Mouse (Mus musculus) cerebellum, postnatal 4 days (tissue): ENCODE measurements around the gene 3425401B19Rik.

ENCODE experiments used
- DNase-seq, 2 experiments: peaks; one replicate each; pipeline ENCODE4 v3.0.0; 2022; ENCODE audit warnings: low spot score in 2 of 2, mixed read lengths in 1 of 2

Gene 3425401B19Rik

GRCm38 (mm10) chr14:32663099-32663498, 22.0 kb downstream of the 3425401B19Rik start:
- no peak for DNase-seq

GRCm38 (mm10) chr14:32659781-32660180, 25.3 kb downstream of the 3425401B19Rik start:
- no peak for DNase-seq

GRCm38 (mm10) chr14:32638485-32638884, 46.6 kb downstream of the 3425401B19Rik start:
- DNase-seq = no peak

DNA sequence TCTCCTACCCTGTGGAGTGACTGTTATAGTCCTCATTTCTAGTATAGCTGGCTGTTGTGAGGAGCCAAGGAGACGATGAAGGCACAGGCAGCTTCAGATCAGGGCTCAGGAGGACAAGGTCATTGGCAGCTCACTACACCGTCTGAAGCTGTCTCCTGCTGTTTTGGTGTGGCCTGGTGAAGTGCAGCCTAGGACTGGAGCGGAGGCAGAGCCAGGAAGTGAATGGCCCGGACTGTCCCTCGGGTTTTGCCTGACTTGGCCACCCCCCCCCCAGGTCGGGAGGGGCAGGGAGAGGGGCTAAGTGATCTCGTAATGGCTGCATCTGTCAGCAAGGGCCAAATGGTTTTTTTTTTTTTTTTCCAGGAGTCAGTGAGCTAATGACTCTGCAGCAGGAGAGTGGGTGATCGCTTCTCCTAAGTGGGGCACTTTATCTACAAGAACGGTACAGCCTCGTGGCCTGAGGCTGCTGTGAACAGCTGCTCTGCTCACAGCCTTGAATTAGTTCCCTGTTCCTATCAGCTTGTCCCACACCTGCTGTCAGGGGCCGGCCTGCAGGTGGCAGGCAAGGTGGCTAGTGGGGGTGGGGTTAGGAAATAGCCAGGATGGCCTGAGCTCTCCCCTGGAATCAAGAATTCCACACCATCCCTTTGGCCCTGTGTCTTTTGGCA, 50.9 kb downstream of the 3425401B19Rik start:
- no peak for DNase-seq

DNA sequence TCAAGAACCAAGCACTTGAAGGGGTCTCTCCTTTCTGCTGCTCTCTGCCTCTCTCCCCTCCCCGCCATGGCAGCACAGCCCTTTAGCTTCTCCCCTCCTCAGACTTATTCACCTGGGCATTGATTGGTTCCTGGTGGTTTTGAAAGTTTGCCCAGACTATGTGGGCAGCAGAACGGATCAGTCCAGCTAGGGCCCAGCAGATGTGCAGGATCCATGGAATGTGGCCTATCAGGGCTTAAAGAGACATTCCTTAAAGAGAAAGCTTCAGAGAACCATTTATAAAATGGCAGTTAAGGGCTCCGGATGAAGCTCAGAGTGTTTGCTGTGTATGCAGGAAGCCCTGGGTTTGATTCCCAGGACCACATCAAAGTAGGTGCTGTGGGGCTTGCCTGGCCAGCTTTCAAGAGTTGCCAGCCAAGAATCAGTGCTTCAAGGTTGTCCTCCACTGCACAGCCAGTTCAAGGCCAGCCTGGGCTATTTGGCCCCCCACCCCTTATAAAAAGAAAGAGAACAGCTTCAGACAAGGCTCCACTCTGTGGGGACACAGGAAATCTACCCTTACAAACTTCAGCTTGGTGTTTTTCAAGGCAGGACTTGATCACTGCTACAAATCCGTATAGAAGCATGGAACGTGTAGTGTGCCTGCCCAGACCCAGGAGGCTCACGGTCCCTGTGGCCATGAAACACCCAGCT, 52.0 kb downstream of the 3425401B19Rik start:
- no peak for DNase-seq

DNA sequence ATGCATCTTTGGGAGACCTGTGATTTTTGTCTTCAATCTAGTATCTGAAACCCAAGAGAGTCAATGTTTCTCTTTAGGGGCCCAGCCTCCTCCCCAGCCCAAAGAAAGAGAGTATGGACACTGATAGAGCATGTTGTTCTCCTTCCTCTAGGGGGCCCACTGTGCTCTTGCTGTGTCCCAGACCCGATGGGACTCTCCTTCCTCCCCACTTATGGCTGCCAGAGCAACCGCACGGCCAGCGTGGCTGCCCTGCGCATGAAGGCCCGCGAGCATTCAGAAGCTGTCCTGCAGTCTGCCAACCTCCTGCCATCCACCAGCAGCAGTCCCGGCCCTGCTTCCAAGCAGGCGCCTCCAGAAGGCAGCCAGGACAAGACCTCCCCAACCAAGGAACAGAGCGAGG, 56.5 kb downstream of the 3425401B19Rik start:
- no peak for DNase-seq

DNA sequence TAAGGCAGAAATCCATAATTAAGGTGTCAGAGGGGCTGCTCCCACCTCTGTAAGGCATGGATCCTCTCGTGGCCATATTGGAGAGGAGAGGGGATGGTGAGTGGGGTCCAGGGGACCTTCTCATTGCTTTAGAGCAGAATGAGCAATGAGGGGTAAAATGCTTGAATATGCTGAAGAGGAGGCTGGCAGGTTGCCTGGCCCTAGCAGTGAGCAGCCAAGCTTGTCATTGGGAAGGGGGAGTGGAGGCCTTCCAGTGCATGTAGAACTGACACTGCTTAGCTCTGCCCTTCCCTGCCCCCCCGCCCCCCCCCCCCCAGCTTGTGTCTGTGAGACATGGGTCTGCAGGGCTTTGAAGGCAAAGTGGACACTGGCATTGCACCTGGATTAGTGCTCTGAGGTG, 57.8 kb downstream of the 3425401B19Rik start:
- DNase-seq = peak in 1 of 2 experiments; percentile 39

- no peak for DNase-seq
These were observed 60.3 kb downstream of the 3425401B19Rik start for GRCm38 (mm10) chr14:32624811-32625210.

DNA sequence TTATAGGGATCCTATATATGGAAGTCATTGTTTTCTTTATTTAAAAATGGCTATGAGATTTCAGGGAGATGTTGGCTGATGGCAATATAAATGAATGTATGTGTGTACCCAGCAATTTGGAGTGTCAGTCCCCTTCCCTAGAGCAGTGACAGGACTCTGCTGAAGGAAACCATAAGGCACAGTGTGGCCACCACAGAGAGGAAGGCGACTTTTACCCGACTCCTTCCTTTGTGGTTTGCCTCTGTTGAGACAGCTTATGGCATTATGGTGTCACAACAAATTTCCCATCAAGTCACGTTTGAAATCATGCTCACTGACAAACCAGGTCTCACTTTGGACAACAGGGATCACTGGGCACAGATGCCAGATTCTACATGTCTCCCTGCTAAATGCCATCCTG, 60.8 kb downstream of the 3425401B19Rik start:
- DNase-seq = no peak

GRCm38 (mm10) chr14:32617253-32617652, 67.8 kb downstream of the 3425401B19Rik start:
- no peak for DNase-seq

GRCm38 (mm10) chr14:32609392-32609791, 75.7 kb downstream of the 3425401B19Rik start:
- DNase-seq = peak; percentile 57 to 71
